ENCODE assay signal across 24 mouse cellular contexts in genomic region chr16:5507261-5507660, GRCm38 (mm10).
A peak's percentile ranks its signal among the peaks of the same experiment; 100 is the strongest.
DNase-seq lines count a peak whose midpoint lies in the region; ATAC-seq lines count a peak whose summit lies in the region.
"Had no signal": no experiment of that assay in that cellular context is flagged by ENCODE, and none has a peak within 500 bp of the region (broad histone marks: within the 10 kb centered on the region; RNA-seq: fewer than 3 reads in every experiment).

No protein-coding gene starts in this region.

- H3K4me1 ChIP-seq in forebrain, embryonic 14.5 days (ENCODE audit: control insufficient read depth, insufficient read depth, low read length), result no peaks in the 10 kb centered on the region
- no peaks in the 10 kb centered on the region for H3K4me1 ChIP-seq in forebrain, embryonic 10.5 days
- no peaks in the 10 kb centered on the region for H3K4me1 ChIP-seq in hindbrain, embryonic 16.5 days (ENCODE audit: control insufficient read depth, insufficient read depth, low read depth, low read length)
- H3K4me1 ChIP-seq: embryonic facial prominence, embryonic 15.5 days; heart, embryonic 15.5 days; limb, embryonic 10.5 days; lung, embryonic 15.5 days; neural tube, embryonic 12.5 days had no signal

- no peak overlapping the region for H3K27ac ChIP-seq in forebrain, embryonic 14.5 days (ENCODE audit: low read depth, low read length)
- H3K27ac ChIP-seq in forebrain, embryonic 10.5 days, result no peak overlapping the region
- H3K27ac ChIP-seq in hindbrain, embryonic 16.5 days (ENCODE audit: low read depth, low read length), result no peak overlapping the region
- H3K27ac ChIP-seq: embryonic facial prominence, embryonic 15.5 days; heart, adult 2 months; heart, embryonic 15.5 days; limb, embryonic 10.5 days; lung, embryonic 15.5 days; macrophage; neural tube, embryonic 12.5 days had no signal

- H3K27me3 ChIP-seq in forebrain, embryonic 14.5 days (replicated peaks; ENCODE audit: control insufficient read depth, insufficient read depth, low read length), result no peaks in the 10 kb centered on the region
- H3K27me3 ChIP-seq in forebrain, embryonic 10.5 days (ENCODE audit: poor library complexity, severe bottlenecking), result no peaks in the 10 kb centered on the region
- no peaks in the 10 kb centered on the region for H3K27me3 ChIP-seq in hindbrain, embryonic 16.5 days (replicated peaks; ENCODE audit: control insufficient read depth, insufficient read depth, low read length)
- H3K27me3 ChIP-seq: embryonic facial prominence, embryonic 15.5 days; heart, embryonic 15.5 days; lung, embryonic 15.5 days; neural tube, embryonic 12.5 days had no signal

- no peaks in the 10 kb centered on the region for H3K9me3 ChIP-seq in forebrain, embryonic 14.5 days (replicated peaks; ENCODE audit: control insufficient read depth, low read length)
- no peaks in the 10 kb centered on the region for H3K9me3 ChIP-seq in forebrain, embryonic 10.5 days
- no peaks in the 10 kb centered on the region for H3K9me3 ChIP-seq in hindbrain, embryonic 16.5 days (ENCODE audit: control insufficient read depth, low read length)
- H3K9me3 ChIP-seq: embryonic facial prominence, embryonic 15.5 days; heart, embryonic 15.5 days; limb, embryonic 10.5 days; lung, embryonic 15.5 days; neural tube, embryonic 12.5 days had no signal

- H3K4me2 ChIP-seq in forebrain, embryonic 14.5 days (ENCODE audit: low read length), result no peak overlapping the region
- H3K4me2 ChIP-seq in hindbrain, embryonic 16.5 days (ENCODE audit: low read length), result no peak overlapping the region
- H3K4me2 ChIP-seq: embryonic facial prominence, embryonic 15.5 days; heart, embryonic 15.5 days; liver, embryonic 11.5 days; lung, embryonic 15.5 days; neural tube, embryonic 12.5 days had no signal

- WGBS in forebrain, embryonic 14.5 days, result 53% methylated on average over 8 of the region's 8 CpGs
- 84% methylated on average over 8 of the region's 8 CpGs for WGBS in forebrain, embryonic 10.5 days
- 52% methylated on average over 8 of the region's 8 CpGs for WGBS in hindbrain, embryonic 16.5 days

- ATAC-seq in forebrain, embryonic 14.5 days, result no peak
- peak; percentile 52; the same call in 1 of the 2 replicates for ATAC-seq in hindbrain, embryonic 16.5 days

- no peaks in the 10 kb centered on the region for H3K36me3 ChIP-seq in forebrain, embryonic 14.5 days (ENCODE audit: control insufficient read depth, insufficient read depth, low read length)
- no peaks in the 10 kb centered on the region for H3K36me3 ChIP-seq in forebrain, embryonic 10.5 days (replicated peaks)
- no peaks in the 10 kb centered on the region for H3K36me3 ChIP-seq in hindbrain, embryonic 16.5 days (ENCODE audit: control insufficient read depth, insufficient read depth, low read length)
- H3K36me3 ChIP-seq: embryonic facial prominence, embryonic 15.5 days; heart, embryonic 15.5 days; limb, embryonic 10.5 days; lung, embryonic 15.5 days; neural tube, embryonic 12.5 days had no signal

- DNase-seq in forebrain, embryonic 14.5 days (ENCODE audit: low spot score), result peak; percentile 55
- no peak for DNase-seq in forebrain, embryonic 10.5 days (ENCODE audit: extremely low spot score, low spot score)
- peak; percentile 26 to 44 for DNase-seq in layer of hippocampus, adult 18-20 months (ENCODE audit: low spot score in 2 of 2)
- no peak for DNase-seq in layer of hippocampus, adult 9-10 months (ENCODE audit: low spot score)
- peak; percentile 20 for DNase-seq in retina, adult 2 months (ENCODE audit: low read depth, low spot score)
- no peak for DNase-seq in embryo, embryonic 10.5 days (ENCODE audit: low spot score)
- DNase-seq in thymus, postnatal 10 days (ENCODE audit: low spot score in 2 of 2), result no peak
- DNase-seq: adrenal gland, postnatal 14 days; cerebellum, adult 9-10 months; embryo, embryonic 11 days; gastrocnemius, postnatal 14 days; heart, adult 2 months; kidney, adult 11 months; kidney, postnatal 10 days; right cerebral cortex, postnatal 4 days; thymus, postnatal 4 days had no signal

- H3K4me3 ChIP-seq in forebrain, embryonic 14.5 days (ENCODE audit: low read depth, low read length), result no peak overlapping the region
- no peak overlapping the region for H3K4me3 ChIP-seq in forebrain, embryonic 10.5 days
- no peak overlapping the region for H3K4me3 ChIP-seq in hindbrain, embryonic 16.5 days (ENCODE audit: low read length)
- H3K4me3 ChIP-seq: embryonic facial prominence, embryonic 15.5 days; heart, adult 2 months; heart, embryonic 15.5 days; limb, embryonic 10.5 days; lung, embryonic 15.5 days; neural tube, embryonic 12.5 days had no signal

- H3K9ac ChIP-seq in forebrain, embryonic 14.5 days (ENCODE audit: low read length), result no peak overlapping the region
- H3K9ac ChIP-seq in hindbrain, embryonic 16.5 days (ENCODE audit: low read depth, low read length), result no peak overlapping the region
- H3K9ac ChIP-seq: embryonic facial prominence, embryonic 15.5 days; heart, embryonic 15.5 days; lung, embryonic 15.5 days; neural tube, embryonic 12.5 days had no signal

Comparison
In these comparisons a context has a peak if more than half of its experiments do, and no peak if none do; other contexts are left out.
1. DNase-seq: peak in forebrain, embryonic 14.5 days (single experiment), layer of hippocampus, adult 18-20 months (2 of 2) and retina, adult 2 months (single experiment); none in forebrain, embryonic 10.5 days (single experiment), layer of hippocampus, adult 9-10 months (single experiment), embryo, embryonic 10.5 days (single experiment) and thymus, postnatal 10 days (0 of 2).